Mouse (Mus musculus) T-helper 17 cell (primary cell): ENCODE measurements at regions not wholly inside any gene's neighbourhood (a gene's known extent, or its start where the extent isn't known, plus 50 kb on each side); places are given as distances from the start of the nearest gene placed in this dataset.

ENCODE experiments used
- in situ Hi-C, 2 experiments: fragments of 300-600 bp; cut with MboI, MseI; formaldehyde crosslinking; loops; 1 replicate in 1 of 2; 2 replicates in 1 of 2; pipeline ENCODE4 v1.15.1; 2025; ENCODE audit warnings: high pct_unique_total_duplicates in 2 of 2

DNA sequence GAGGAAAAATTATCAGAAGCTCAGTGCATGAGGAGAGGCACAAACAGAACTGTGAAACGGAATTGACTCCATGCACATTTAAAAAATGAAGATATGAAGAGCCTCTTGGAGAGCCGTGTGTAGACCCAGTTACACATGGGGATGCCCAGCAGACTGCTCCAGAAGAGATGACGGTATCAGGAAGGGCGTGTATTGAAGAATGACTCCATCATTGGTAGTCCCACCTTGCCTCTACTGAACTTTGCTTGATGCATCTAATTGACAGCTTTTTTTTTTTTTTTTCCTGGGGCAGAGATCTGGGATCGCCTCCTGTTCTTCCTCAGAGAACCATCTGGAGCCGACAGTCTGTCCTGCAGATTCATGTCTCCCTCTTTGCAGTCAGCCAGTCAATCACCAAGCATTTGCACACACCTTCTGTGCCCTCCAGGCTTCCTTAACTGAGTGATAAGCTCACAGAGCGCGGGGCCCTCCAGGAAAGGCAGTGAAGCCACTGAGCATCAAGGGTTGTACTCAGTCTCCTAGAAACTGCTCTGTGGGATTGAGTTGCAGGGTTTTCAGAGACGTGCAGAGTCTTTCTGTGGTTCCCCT lies 57.6 kb upstream of the D1Pas1 start:
- in situ Hi-C loops, result no loop called here

DNA sequence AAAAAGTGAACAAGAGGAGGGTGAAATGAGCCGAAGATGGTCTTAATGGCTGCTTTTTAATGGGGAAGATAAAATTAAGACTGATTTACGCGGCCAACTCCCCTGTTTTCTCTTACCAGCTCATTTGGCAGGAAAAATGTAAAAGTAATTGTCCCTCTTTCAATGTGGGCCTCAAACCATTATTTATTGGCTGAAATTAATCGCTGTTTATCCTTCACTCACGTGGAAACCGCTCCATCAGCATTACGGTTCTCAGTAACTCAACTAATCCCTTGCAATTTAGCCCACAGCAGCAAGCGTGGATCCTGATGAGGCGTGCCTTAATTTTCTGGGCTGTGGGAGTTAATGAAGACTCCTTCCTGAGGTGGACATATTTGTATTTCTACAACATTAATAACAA lies 58.1 kb upstream of the D1Pas1 start:
- in situ Hi-C loops, result no loop called here

DNA sequence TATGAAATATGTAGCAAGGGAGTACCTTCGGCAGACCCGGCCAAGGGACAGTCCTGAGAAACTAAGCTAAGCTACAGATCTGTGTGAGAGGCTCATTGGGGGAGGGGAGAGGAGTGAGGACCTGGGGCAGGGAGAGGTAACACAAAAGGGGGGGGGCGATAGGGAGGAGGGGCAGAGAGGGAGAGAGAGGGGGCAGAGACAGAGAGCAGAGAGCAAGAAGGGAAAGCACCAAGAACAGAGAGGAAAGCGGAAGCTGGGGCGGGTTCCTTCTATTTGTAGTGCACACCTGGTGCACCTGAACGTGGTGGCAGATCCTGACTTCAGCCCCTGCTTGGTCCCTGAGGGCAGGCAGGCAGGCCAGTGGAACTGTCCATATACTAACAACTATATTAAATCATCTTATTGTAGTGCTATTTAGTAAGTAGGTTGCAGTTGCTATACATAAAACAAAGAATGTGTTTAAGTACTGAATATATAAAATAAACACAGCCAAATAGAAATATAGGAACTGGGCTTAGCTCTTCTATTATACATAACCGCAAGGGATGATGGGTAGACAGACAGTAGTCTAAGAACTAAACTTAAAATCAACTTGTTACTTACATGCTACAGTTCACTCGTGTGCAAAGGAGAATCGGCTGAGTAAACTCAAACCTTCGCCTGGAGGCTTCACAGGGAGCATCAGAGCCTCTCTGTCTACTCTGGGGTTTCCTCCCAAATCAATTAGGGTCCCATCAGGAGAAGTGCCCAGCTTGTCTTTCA lies 59.6 kb upstream of the D1Pas1 start:
- in situ Hi-C loops, result no loop called here

DNA sequence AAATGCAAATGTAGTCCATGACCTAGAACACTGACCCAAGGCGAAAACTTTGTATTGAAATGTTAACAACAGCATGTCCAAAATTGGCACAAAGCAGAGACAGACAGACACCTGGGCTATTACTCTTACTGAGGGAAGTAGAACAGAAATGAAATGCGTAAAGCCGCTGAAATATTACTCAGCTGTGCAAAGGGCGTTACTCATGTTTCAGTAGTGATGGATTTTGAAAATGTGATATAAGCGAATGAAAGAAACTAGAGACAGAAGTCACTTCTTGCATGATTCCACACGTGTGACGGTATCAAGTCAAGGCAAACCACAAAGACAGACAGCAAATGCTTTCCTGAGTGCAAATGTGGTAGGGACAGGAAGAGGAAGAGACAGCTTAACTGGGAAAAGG lies 61.3 kb upstream of the D1Pas1 start:
- in situ Hi-C loops, result no loop called here

DNA sequence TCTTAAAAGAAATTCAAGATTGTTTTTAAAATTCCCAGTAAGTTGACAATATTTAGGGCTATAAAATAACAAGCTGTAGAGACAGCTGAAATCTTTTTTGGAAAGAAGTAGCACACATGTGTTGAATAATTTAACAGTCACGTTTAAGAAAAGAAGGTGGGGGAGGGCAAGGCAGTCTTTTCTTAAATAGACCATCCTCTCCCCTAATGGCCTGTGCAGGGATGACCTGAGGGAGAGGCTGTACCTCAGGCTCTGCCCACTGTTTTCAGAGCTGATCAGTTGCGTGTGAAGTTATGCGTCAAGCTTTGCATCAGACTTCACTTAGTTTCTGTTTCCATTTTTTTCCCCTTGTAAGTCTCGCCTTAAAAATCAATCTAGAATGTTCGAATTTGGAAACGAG lies 65.7 kb upstream of the D1Pas1 start:
- in situ Hi-C loops, result no loop called here

DNA sequence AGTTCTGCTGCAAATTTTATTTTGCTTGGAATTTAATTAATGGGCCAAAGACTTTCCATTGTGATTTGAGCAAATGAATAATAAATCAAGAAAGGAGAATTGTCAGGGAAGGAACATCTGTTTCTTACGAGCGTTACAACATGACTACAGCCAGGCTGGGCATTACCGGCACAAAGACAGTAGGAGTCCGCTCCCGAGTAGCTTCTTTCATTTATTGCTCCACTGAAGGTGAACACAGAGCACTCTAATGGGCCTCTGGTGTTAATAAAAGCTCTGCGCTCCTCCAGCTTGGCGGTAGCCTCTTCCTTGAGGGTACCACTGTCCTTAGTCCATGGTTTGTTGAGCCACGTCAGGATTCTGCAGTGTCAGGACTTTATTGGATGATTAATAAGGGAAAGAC lies 69.0 kb upstream of the D1Pas1 start:
- in situ Hi-C loops, result no loop called here

DNA sequence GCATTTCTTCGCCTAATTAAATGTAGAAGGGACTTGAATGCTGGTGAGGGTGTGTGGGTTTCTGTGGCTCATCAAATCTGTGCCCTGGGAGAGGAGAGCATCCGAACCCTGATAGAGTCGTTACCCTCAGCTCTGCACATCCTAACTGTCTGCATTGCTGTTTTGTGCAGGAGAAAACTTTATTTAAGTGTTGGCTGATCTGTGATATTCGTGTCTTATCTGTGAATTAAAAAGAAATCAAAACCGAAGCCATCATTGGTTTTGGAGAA lies 77.7 kb upstream of the D1Pas1 start:
- in situ Hi-C loops, result no loop called here

DNA sequence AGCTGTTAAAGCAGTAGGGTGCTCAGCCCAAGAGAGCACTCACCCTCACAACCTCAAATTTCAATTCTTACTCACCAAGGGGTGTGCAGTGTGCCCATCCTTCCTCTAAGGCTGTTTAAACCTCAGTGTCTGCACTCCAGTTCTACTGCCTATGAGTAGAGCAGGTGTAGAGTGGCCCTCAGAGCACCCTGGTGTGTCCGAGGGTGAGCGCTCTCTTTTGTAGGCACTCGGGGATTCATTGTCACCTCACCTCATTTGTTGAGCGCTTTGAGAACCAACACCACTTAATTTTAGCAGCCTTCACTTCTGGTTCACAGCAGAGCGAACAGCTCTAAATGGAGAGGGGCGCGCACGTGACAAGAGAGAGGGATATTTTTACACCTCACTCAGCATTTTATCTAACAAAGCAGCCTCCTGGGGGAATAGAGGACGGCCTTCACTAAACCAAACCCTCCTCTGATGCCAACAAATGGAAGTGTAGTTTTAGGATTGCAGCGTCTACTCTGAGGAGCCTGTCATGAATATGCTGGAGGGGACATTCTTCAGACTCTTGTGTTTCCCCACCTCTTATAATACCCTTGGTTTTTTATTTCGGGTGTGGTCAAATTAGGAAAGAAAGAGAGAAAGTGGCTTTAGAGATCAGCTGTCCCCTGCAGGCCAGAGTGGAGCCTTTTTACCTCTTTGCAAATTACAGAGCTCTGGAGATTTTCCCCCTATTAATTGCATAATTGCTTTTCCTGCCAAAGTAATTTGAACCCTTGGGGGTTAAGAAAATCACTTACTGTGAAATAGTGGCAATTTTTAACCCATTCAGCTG lies 78.2 kb upstream of the D1Pas1 start:
- in situ Hi-C loops, result no loop called here

DNA sequence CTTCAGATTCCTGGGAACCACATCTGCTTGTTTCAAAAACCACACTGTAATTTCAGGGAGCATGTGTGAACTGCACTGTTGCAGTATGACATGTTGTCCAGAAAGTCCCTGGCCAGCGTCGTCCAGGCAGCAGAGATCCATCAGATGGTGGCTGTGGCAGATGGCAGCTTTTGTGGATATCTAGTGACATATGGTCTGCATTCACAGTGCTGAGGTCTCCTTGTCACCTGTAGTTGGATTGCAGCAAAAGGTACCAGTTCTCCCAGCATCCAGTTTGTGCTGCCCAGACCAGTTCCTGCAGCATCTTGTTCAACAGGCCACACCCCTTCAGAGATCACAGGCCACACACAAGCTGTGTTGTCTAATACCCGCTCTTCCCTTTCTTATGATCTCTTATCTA lies 80.1 kb upstream of the D1Pas1 start:
- in situ Hi-C loops, result no loop called here

DNA sequence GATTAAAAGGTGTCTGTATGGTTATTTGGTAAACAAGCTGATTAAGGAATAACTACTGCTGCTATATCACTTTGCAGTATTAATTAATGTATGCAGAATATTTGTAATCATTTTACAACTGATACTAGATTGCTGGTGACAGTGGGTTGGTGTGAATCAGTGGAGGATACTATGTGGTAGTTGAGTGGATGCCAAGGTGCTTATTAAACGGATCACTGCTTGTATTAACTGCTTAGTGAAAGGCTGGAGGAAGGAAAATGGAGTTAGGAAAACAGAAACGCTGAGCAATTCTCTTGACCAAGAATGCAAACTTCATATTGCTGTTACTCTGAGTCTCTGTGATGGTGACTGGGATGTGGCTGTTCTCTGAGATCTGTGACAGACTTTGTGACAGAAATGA lies 86.8 kb upstream of the D1Pas1 start:
- in situ Hi-C loops, result no loop called here

DNA sequence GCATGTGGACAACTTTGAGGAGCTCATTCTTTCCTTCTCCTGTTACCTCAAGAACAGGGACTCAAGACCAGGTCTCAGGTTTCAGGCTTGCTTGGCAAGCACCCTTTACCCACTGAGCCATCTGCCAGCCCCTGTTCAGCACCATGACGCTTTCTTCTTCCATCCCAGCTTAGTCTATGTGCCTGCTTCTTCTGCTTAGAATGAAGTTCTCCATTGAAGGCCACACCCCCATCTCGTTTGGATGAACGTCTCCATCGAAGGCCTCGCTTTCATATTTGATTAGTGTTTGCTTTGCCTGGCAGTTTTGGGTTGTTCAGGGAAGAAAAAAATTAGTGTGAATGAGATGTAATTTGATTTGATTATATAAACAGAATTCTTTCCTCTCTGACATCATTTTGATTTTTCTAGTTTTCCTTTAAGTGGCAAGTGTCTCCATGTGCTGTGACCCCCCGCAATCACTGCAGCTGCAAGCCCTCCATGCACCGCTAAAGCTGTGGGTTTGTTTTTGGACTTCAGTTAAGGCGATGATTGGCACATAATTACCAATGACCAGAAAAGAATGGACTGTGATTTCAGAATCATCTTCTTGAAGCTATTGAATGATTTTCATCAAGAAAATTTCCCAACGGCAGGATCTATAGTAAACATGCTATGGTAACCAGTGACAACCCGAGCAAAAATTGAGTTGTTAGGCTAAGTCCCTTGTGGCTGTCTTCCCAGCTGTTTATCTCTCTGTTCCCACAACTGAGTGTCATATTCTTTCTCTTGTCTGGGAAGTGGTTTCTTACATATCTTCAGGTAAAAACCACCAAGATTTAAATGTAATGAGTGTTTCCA lies 106.4 kb upstream of the D1Pas1 start:
- in situ Hi-C loops, result no loop called here

DNA sequence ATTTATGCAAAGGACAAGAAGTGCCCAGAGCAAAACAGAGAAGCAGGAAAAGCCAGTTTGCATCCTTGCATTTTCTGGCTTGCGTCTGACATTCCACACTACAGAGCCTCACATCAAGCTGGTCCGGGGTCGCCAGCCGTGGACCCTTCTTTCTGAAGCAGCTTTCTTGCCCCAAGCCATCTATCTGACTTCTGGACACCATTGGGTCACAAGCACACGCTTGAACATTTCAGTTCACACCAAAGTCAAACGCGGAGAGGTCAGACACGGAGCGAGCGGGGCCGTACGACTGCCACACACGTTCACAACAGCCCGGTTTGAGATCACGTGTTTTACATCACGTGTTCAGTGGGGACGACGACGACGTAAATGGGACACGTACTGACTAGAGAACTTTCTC lies 108.9 kb upstream of the D1Pas1 start:
- in situ Hi-C loops, result loop anchor here in 1 of 2 experiments (10.0 kb wide), 2 partner anchors 1497 to 1617 kb away; no protein-coding TSS in a partner anchor

DNA sequence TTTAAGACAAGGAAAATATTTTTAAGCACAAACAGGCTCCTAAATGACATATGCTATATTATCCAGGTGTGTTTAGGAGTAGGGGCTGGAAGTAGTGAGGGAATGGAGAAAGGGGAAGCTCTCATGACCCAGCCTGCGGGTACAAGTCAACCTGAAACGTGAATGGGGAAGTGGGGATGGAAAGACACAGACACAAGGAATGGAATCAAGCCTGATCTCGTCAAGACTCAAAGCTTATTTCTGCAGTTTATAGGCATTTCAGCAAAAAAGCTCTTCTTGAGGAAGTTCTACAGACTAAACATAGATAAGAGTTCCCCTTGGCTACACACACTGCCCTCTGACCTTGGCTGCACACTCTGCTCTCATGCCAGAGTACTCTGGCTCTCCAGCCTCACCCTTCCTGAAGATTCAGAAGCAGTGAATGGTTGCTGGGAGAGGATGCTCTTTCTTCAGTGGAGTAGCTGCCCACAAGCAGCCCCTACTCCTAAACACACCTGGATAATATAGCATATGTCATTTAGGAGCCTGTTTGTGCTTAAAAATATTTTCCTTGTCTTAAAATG lies 106.4 kb upstream of the Rrp15 start:
- in situ Hi-C loops, result loop anchor here in 1 of 2 experiments (10.0 kb wide), 2 partner anchors 1499 to 1619 kb away; no protein-coding TSS in a partner anchor

DNA sequence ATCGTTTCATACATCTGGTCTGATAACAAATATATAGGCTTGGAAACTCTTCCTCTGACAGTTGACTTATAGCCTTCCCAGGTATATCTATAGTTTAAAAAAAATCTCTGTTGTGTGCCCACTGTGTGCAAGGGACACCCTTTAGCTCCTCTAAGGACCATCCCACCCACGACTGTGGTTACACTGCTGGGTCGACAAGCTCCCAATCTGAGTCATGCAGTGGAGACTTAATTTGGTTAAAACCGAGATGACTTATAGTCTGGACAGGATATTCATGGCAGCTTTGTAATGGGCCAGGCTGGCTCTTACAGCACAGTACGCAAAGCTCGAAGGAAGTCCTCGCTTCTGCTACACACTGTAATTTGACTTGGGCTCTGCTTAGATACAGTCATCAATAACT lies 96.1 kb upstream of the Rrp15 start:
- in situ Hi-C loops, result loop anchor here in 1 of 2 experiments (10.0 kb wide), 1 partner anchor 220 kb away; no protein-coding TSS in a partner anchor

DNA sequence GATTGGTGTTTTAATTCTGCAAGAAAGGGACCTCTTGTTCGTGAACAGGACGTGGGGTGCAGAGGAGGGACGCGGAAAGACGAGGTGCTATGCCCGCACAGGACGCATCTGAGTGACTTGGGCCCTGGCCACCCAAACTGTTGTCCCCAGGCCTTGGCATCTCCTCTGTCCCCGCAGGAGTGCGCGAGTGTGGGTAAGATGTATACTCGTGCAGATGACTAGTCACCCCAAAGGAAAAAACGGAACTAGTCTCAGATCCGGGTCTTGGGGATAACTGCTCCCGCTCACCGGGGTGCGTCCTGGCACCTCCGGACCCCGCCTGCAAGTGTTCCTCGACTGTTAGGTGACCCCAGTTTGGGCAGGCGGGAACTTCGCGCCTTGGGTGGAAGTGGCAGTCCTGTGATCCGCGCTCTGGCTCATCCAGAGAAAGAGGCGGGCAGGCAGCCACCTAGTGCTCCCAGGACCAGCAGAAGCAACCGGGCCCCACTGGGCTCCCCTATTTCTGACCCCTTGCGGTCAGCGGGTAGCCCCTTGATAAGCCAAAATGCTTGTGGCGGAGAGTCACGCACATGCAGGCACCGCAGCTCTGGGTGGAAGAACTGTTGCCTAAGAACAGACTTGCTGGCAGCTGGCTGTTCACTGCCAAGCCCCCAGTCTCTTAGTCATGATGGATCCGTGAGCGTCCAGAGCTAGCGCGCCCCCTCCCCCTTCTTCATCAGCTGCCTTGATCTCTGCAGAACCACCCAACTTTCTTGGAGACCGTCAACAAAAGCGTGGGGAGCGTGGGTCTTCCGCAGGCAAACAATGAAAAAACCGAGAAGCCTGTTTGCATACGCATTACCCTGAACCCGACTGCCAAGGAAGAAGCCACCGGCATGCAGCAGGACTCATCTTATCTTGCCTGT lies 85.0 kb upstream of the Rrp15 start:
- in situ Hi-C loops, result no loop called here

DNA sequence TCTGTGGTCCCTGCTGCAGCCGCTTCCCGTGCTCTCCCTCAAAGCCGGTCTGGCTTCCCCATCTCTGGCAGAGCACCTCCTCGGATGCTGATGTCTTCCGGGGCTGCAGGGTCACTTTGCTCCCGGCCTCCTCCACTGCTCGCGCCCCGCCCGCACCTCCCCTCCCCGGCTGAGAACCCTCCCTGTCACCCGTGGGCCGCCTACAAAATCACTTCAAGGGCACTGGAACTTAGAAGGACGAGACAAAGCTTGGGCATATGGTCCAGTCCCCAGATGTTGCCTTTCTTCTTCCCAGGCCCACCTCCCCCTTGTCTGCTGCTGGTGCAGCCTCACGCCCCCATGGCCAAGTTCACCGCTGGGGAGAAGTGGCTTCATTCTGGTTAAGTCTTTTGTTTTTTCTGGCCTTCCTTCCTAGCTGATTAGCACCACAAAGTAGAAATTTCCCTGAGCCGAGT lies 84.3 kb upstream of the Rrp15 start:
- in situ Hi-C loops, result no loop called here

DNA sequence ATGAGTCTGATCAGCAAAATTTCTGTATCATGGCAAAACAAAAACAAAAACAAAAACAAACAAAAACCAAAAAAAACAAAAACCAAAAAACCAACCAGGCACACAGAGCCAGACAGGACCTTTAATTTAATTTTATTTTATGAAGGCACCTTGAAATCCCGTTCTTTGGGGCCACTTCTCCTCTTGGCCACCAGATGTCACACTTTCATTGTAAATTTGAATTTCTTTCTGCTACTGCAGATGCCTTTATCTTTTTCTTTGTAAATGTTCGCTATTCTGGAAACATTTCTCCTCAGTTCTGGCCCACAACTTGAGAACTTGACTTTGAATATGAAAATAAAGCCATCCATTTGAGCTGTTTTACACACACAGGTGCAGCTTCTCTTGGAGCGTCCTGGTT lies 78.6 kb upstream of the Rrp15 start:
- in situ Hi-C loops, result loop anchor here in 1 of 2 experiments (10.0 kb wide), 1 partner anchor 307 kb away; no protein-coding TSS in a partner anchor

DNA sequence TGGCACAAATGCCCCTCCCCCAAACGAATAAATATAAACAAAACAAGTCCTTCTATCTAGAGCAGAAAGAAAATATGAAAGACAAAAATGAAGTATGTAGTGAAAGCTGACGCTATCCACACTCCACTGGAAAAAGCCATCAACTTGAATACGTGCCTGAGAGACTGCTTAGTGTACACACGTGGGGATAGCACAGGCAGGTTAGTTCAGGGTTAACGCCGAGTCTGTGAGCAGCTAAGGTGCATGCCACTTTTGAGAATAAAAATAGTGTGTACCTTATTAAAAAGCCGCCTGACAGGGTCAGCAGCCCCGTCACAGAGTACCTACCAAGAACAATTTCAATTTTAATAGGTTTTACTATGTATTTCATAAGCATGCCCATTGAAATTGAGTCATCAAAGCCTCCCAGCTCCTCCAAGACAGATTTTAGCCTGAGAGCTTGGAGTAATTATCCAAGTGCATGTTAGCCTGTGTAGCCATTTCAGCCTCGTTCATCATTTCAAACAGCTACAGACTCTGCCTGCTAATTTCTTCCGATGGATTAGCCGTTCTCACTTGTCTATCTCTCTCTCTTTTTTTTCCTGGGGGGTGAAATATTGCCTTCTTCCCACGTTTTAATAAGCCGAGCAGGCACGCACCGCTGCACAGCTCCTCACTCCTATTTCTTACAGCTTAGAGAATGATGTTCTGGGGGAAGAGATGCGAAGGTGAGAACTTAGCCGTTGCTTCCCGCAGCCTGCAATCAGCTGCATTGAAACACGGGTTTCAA lies 59.2 kb upstream of the Rrp15 start:
- in situ Hi-C loops, result no loop called here

DNA sequence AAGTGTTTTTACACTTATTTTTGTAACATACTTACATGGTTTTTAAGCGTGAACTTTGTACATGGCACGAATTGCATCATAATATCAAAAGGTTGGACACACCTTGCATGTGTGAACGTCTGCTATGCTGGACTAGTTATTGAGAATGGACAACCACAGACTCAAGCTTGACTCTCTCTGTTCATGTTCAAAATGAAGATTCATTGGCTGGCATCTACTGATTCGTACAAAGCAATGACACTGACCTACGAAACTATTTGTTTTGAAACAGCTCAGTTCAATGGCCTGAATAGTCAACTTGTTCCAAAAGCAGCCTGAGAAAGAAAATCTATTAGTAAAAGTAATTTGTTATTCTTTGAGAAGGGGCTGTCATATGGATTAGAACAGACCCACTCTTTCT lies 55.3 kb upstream of the Rrp15 start:
- in situ Hi-C loops, result no loop called here
